Mouse (Mus musculus) lung, postnatal 0 days (tissue): ENCODE measurements at regions not wholly inside any gene's neighbourhood (a gene's known extent, or its start where the extent isn't known, plus 50 kb on each side); places are given as distances from the start of the nearest gene placed in this dataset.

ENCODE experiments used
- CTCF ChIP-seq: IDR thresholded peaks from 2 replicates; pipeline ENCODE4 v1.5.1; 2016; ENCODE audit warnings: antibody characterized with exemption, mild to moderate bottlenecking
- EP300 ChIP-seq: IDR thresholded peaks from 2 replicates; pipeline ENCODE4 v1.6.1; 2016; ENCODE audit warnings: antibody characterized with exemption, mild to moderate bottlenecking, control low read depth

DNA sequence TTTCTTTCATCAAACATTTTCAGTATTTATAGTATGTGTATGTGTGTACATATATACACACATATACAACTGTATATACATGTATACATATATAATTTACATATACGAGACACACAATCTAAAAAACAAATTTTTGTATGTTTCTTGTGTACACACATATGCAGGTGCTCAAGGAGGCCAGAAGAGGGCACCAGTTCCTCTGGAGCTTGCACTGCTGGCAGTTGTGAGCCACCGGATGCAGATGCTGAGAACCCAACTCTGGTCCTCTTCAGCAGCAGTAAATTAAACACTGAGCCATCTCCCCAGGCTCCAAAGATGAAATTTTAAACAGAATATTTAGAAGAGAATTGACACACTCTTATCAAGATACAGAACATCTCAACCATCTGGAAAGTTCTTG lies 67.4 kb upstream of the Stard3nl start:
- TF ChIP-seq CTCF = 0 out of 2 replicates have a peak, but pooled peaks have one; percentile 4
- TF ChIP-seq EP300 = no peak
